Mouse (Mus musculus) kidney, adult 2 months (tissue): ENCODE measurements around the gene D5Ertd579e. TPM values are rescaled to one million over a fixed set of nuclear protein-coding genes. Genes with fewer than 3 reads are reported as not detected.
A peak's percentile ranks its signal among the peaks of the same experiment; 100 is the strongest.

Source experiments
- DNase-seq: peaks from one replicate; pipeline ENCODE4 v3.0.0; 2021
- H3K27ac ChIP-seq: fragments of 200-500 bp; 2 replicates; pipeline ENCODE4 v1.5.1; 2012; ENCODE audit warnings: low read depth, low read length, control low read depth, inconsistent platforms; ENCODE audit not compliant: insufficient read depth
- H3K27me3 ChIP-seq: fragments of 200-500 bp; replicated peaks from 2 replicates; pipeline ENCODE4 v1.6.1; 2012; ENCODE audit warnings: mild to moderate bottlenecking, moderate library complexity, low read length, inconsistent platforms; ENCODE audit not compliant: control insufficient read depth, insufficient read depth
- H3K36me3 ChIP-seq: fragments of 200-500 bp; 2 replicates; pipeline ENCODE4 v1.6.1; 2012; ENCODE audit warnings: mild to moderate bottlenecking, moderate library complexity, low read length, inconsistent platforms; ENCODE audit not compliant: control insufficient read depth, insufficient read depth
- H3K4me1 ChIP-seq: fragments of 200-500 bp; 2 replicates; pipeline ENCODE4 v1.6.1; 2011; ENCODE audit warnings: low read length; ENCODE audit not compliant: control insufficient read depth, insufficient read depth
- H3K4me3 ChIP-seq: fragments of 200-500 bp; 2 replicates; pipeline ENCODE4 v1.5.1; 2011; ENCODE audit warnings: mild to moderate bottlenecking, low read depth, low read length, control low read depth; ENCODE audit not compliant: insufficient read depth
- CTCF ChIP-seq: fragments of 200-500 bp; conservative IDR thresholded peaks from 2 replicates; pipeline ENCODE4 v1.5.1; 2011; ENCODE audit warnings: low read depth, mild to moderate bottlenecking, control low read depth, low read length, moderate library complexity, mixed read lengths; ENCODE audit not compliant: insufficient read depth, insufficient read length
- POLR2A ChIP-seq: fragments of 200-500 bp; IDR thresholded peaks from one replicate; pipeline ENCODE4 v1.6.1; 2011; ENCODE audit warnings: low read depth, low read length, control low read depth
- WGBS: fragments of 180-500 bp; shearing (Covaris S2); methylation state at CpG from one replicate; pipeline ENCODE4 v1.1.7; 2018; 5-methylcytosine and 5-hydroxymethylcytosine counted together
- polyA plus RNA-seq: library from polyadenylated mRNA; depleted of rRNA; stranded (reverse); fragments of >200 nt; gene quantifications from 2 replicates; pipeline ENCODE4 v1.2.3, GENCODE M21; 2012

D5Ertd579e gene
- polyA plus RNA-seq, 1 experiment = 23.1 TPM

GRCm38 (mm10) chr5:36620409-36621057 is 75.3 kb downstream of the D5Ertd579e start:
- Histone ChIP-seq H3K36me3 (no peaks in the 10 kb centered on the region; the same call in 1 of the 2 replicates), H3K4me1 (peaks cover 3% of the 10 kb centered on the region), H3K27me3 (no peaks in the 10 kb centered on the region), H3K4me3 (no peak overlapping the region), H3K27ac (no peak overlapping the region)
- DNase-seq = peak; percentile 45
- TF ChIP-seq CTCF = no peak
- no peak for TF ChIP-seq POLR2A
- 62% methylated on average over 8 of the region's 8 CpGs for WGBS

GRCm38 (mm10) chr5:36618890-36619289 is 76.9 kb downstream of the D5Ertd579e start:
- Histone ChIP-seq H3K4me3 (no peak overlapping the region), H3K27me3 (no peaks in the 10 kb centered on the region), H3K27ac (no peak overlapping the region), H3K36me3 (peaks cover 4% of the 10 kb centered on the region), H3K4me1 (peaks cover 3% of the 10 kb centered on the region)
- TF ChIP-seq POLR2A = no peak
- TF ChIP-seq CTCF = no peak
- 86% methylated on average over 5 of the region's 5 CpGs for WGBS
- DNase-seq = no peak

- peaks cover 3% of the 10 kb centered on the region for H3K4me1 ChIP-seq
- no peak overlapping the region for H3K27ac ChIP-seq
- no peak for DNase-seq
- WGBS = 62% methylated on average over 4 of the region's 4 CpGs
- H3K27me3 ChIP-seq = no peaks in the 10 kb centered on the region
- H3K36me3 ChIP-seq = peaks cover 4% of the 10 kb centered on the region
- no peak overlapping the region for H3K4me3 ChIP-seq
- TF ChIP-seq CTCF = no peak
- no peak for TF ChIP-seq POLR2A
These were observed 77.5 kb downstream of the D5Ertd579e start for GRCm38 (mm10) chr5:36618356-36618755.

DNA sequence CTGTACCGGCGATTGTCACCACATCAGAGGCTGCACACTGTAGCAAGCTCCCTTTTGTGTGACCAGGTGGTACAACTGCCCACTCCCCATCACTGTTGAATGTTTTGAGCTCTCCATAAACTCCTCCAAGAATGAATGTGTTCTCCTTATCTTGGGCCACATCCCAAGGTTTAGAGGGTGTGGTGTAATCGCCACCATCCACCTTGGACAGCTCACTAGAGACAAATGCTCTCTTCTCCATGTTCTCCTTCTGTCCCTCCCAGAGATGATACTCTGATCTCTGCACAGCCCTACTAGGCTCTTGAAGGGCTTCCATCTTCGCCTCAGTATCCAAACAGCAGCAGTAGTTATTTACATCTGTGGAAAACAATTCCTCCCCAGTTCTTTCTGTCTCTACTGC is 81.7 kb downstream of the D5Ertd579e start:
- H3K4me1 ChIP-seq = no peaks in the 10 kb centered on the region
- no peak overlapping the region for H3K27ac ChIP-seq
- DNase-seq = no peak
- WGBS = 71% methylated on average over 4 of the region's 4 CpGs
- TF ChIP-seq CTCF (no peak), POLR2A (no peak)
- no peaks in the 10 kb centered on the region for H3K27me3 ChIP-seq
- H3K36me3 ChIP-seq = peaks cover 5% of the 10 kb centered on the region
- H3K4me3 ChIP-seq = no peak overlapping the region

GRCm38 (mm10) chr5:36608939-36609499 is 86.8 kb downstream of the D5Ertd579e start:
- 90% methylated on average over 2 of the region's 2 CpGs for WGBS
- Histone ChIP-seq H3K4me1 (no peaks in the 10 kb centered on the region), H3K36me3 (peaks cover 3% of the 10 kb centered on the region), H3K27me3 (no peaks in the 10 kb centered on the region), H3K4me3 (no peak overlapping the region), H3K27ac (no peak overlapping the region)
- no peak for TF ChIP-seq CTCF
- TF ChIP-seq POLR2A = no peak
- DNase-seq = no peak

DNA sequence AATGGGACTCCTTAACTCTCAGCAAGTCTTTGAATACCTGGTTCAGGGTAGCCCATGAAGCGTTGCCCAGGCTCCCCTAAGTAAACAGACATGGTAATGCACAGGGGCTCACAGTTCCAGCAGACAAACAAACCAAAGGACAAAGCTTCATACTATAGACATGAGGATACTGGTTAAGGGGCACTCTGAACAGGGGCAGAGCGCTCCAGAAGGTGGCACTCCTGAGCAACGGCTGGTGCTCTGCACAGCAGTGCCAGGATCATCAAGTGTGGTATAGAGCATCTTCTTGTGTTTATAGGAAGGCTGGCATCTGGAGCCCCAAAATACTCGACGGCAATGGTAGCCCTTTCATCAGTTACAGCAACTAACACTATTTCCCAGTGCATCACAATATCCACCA is 92.8 kb downstream of the D5Ertd579e start:
- peak; percentile 32 for DNase-seq
- H3K27ac ChIP-seq = no peak overlapping the region
- H3K4me3 ChIP-seq = no peak overlapping the region
- 71% methylated on average over 5 of the region's 5 CpGs for WGBS
- H3K36me3 ChIP-seq = peaks cover 3% of the 10 kb centered on the region
- TF ChIP-seq CTCF (peak; percentile 66), POLR2A (no peak)
- H3K27me3 ChIP-seq = no peaks in the 10 kb centered on the region
- no peaks in the 10 kb centered on the region for H3K4me1 ChIP-seq

GRCm38 (mm10) chr5:36602028-36602427 is 93.8 kb downstream of the D5Ertd579e start:
- H3K36me3 ChIP-seq = peaks cover 3% of the 10 kb centered on the region
- H3K4me3 ChIP-seq = no peak overlapping the region
- no peak for TF ChIP-seq CTCF
- no peak for TF ChIP-seq POLR2A
- peaks cover 3% of the 10 kb centered on the region; the same call in 1 of the 2 replicates for H3K4me1 ChIP-seq
- no peaks in the 10 kb centered on the region for H3K27me3 ChIP-seq
- DNase-seq = no peak
- WGBS = 88% methylated on average over 9 of the region's 9 CpGs
- H3K27ac ChIP-seq = no peak overlapping the region
